In genomic region chr17:82080301-82080700, GRCm38 (mm10) we compare ENCODE assay signal across 15 mouse cellular contexts.
"Had no signal": no experiment of that assay in that cellular context is flagged by ENCODE, and none has a peak within 500 bp of the region (broad histone marks: within the 10 kb centered on the region; RNA-seq: fewer than 3 reads in every experiment).

No protein-coding gene starts in this region.

- DNase-seq: heart, postnatal 14 days; heart, postnatal 36 days; heart, postnatal 4 days; kidney, adult 11 months; kidney, adult 18-20 months; kidney, adult 2 months; kidney, adult 8-10 months; kidney, adult 9 months; kidney, postnatal 10 days; kidney, postnatal 14 days; kidney, postnatal 25 days; kidney, postnatal 36 days; kidney, postnatal 4 days; layer of hippocampus, adult 9-11 months; layer of hippocampus, postnatal 36 days had no signal
